Mouse (Mus musculus) lung, adult 2 months (tissue): ENCODE results near the gene Gimap1. TPM values are rescaled to one million over a fixed set of nuclear protein-coding genes. Genes with fewer than 3 reads are reported as not detected.
A peak's percentile ranks its signal among the peaks of the same experiment; 100 is the strongest.

ENCODE experiments used
- DNase-seq: peaks from one replicate; pipeline ENCODE4 v3.0.0; 2022
- H3K4me1 ChIP-seq: fragments of 200-500 bp; 2 replicates; pipeline ENCODE4 v1.6.1; 2011; ENCODE audit warnings: low read length; ENCODE audit not compliant: control insufficient read depth, insufficient read depth
- H3K4me3 ChIP-seq: fragments of 200-500 bp; replicated peaks from 2 replicates; pipeline ENCODE3; 2011; ENCODE audit warnings: low read depth, mild to moderate bottlenecking, control low read depth, low read length; ENCODE audit errors: extremely low read depth
- CTCF ChIP-seq: fragments of 200-500 bp; IDR thresholded peaks from 2 replicates; pipeline ENCODE4 v1.5.1; 2011; ENCODE audit warnings: mild to moderate bottlenecking, low read length, control low read depth; ENCODE audit not compliant: insufficient read depth
- POLR2A ChIP-seq: fragments of 200-500 bp; IDR thresholded peaks from 2 replicates; pipeline ENCODE4 v1.6.1; 2011; ENCODE audit warnings: low read depth, mild to moderate bottlenecking, control low read depth, low read length, borderline replicate concordance; ENCODE audit errors: extremely low read depth
- WGBS: fragments of 180-500 bp; shearing (Covaris S2); methylation state at CpG from one replicate; pipeline ENCODE4 v1.1.7; 2018; 5-methylcytosine and 5-hydroxymethylcytosine counted together
- polyA plus RNA-seq: library from polyadenylated mRNA; depleted of rRNA; stranded (reverse); fragments of >200 nt; gene quantifications from 2 replicates; pipeline ENCODE4 v1.2.3, GENCODE M21; 2012; rRNA removed

Gene Gimap1
- polyA plus RNA-seq = 29.9 and 35.2 TPM in 2 replicates

GRCm38 (mm10) chr6:48738961-48739779, at the start of gene Gimap1:
Gene Gimap1, plus strand, starts transcription at chr6:48739054.
- Histone ChIP-seq H3K4me1 (peaks cover 6% of the 10 kb centered on the region), H3K4me3 (peak within 1 kb of the TSS; percentile 97)
- DNase-seq = no peak
- 35% methylated on average over 15 of the region's 15 CpGs for WGBS
- TF ChIP-seq POLR2A = peak; percentile 92; the same call in 1 of the 2 replicates
- TF ChIP-seq CTCF = no peak

GRCm38 (mm10) chr6:48689320-48689719, 49.5 kb upstream of the Gimap1 start:
- 51% methylated on average over 2 of the region's 2 CpGs for WGBS
- no peak for TF ChIP-seq POLR2A
- no peak for TF ChIP-seq CTCF
- no peak overlapping the region for H3K4me3 ChIP-seq
- peaks cover 5% of the 10 kb centered on the region for H3K4me1 ChIP-seq
- no peak for DNase-seq

GRCm38 (mm10) chr6:48692962-48693361, 45.9 kb upstream of the Gimap1 start:
- TF ChIP-seq POLR2A = no peak
- TF ChIP-seq CTCF = no peak
- 65% methylated on average over 6 of the region's 6 CpGs for WGBS
- Histone ChIP-seq H3K4me3 (no peak overlapping the region), H3K4me1 (peaks cover 7% of the 10 kb centered on the region)
- no peak for DNase-seq

- Histone ChIP-seq H3K4me1 (peaks cover 25% of the 10 kb centered on the region), H3K4me3 (no peak overlapping the region)
- WGBS = 74% methylated on average over 4 of the region's 4 CpGs
- no peak for DNase-seq
- TF ChIP-seq POLR2A (no peak), CTCF (no peak)
These were observed 41.9 kb upstream of the Gimap1 start for GRCm38 (mm10) chr6:48696830-48697554.

DNA sequence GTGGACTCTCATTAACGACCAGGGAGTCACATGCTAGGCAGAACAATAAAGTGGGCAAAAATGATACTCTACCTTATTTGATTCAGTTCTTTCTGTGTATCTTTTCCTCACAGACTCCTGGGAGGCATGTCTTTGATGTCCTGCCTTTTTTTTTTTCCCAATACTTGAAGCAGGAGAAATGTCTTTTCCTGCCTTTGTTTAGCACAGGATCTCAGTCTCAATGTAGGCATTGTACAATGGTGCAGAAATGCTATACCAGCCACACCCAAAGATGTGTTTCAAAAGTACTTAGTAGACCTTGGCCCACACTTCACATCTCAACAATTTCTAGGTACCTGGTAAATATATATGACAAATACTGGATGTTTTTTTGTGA, 41.3 kb upstream of the Gimap1 start:
- no peak for TF ChIP-seq CTCF
- TF ChIP-seq POLR2A = no peak
- WGBS = 27% methylated on average over 1 of the region's 1 CpGs
- peaks cover 25% of the 10 kb centered on the region for H3K4me1 ChIP-seq
- no peak overlapping the region for H3K4me3 ChIP-seq
- no peak for DNase-seq

- WGBS = 63% methylated on average over 7 of the region's 7 CpGs
- H3K4me1 ChIP-seq = peaks cover 29% of the 10 kb centered on the region
- H3K4me3 ChIP-seq = no peak overlapping the region
- no peak for DNase-seq
- TF ChIP-seq CTCF = no peak
- TF ChIP-seq POLR2A = no peak
These were observed 40.6 kb upstream of the Gimap1 start for GRCm38 (mm10) chr6:48698066-48698856.

DNA sequence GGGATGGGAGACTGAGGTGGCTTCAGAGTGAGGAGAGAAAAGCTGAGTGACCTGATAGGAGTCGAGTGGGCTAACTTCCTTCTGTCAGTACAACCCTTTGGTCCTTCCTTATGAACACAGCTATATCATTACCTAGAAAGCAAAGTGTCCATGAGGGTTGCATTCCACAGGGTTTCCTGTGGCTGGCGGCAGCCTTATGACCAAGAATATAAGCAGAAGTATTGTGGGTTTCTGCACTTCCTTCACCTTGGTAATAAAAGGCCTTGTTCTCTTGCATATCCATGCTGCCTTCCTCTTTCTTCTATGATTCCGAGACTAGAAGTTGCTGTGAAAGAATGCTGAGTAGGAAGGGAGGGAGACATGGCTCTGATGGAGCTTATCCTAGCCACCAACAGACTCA, 40.0 kb upstream of the Gimap1 start:
- H3K4me1 ChIP-seq = peaks cover 29% of the 10 kb centered on the region
- 58% methylated on average over 3 of the region's 3 CpGs for WGBS
- TF ChIP-seq CTCF (no peak), POLR2A (no peak)
- H3K4me3 ChIP-seq = no peak overlapping the region
- DNase-seq = no peak

- 29% methylated on average over 5 of the region's 5 CpGs for WGBS
- DNase-seq = peak; percentile 29
- TF ChIP-seq POLR2A (peak; percentile 30; the same call in 1 of the 2 replicates), CTCF (no peak)
- Histone ChIP-seq H3K4me1 (peaks cover 29% of the 10 kb centered on the region), H3K4me3 (no peak overlapping the region)
These were observed 38.4 kb upstream of the Gimap1 start for GRCm38 (mm10) chr6:48700251-48701075.
